Mouse (Mus musculus): ENCODE data around the gene Thap4. TPM values are rescaled to one million over a fixed set of nuclear protein-coding genes. Genes with fewer than 3 reads are reported as not detected.

Thap4 gene
- total and polyA plus RNA-seq, 2 experiments from 2014 or later: 53.9 to 57.2 TPM

DNA sequence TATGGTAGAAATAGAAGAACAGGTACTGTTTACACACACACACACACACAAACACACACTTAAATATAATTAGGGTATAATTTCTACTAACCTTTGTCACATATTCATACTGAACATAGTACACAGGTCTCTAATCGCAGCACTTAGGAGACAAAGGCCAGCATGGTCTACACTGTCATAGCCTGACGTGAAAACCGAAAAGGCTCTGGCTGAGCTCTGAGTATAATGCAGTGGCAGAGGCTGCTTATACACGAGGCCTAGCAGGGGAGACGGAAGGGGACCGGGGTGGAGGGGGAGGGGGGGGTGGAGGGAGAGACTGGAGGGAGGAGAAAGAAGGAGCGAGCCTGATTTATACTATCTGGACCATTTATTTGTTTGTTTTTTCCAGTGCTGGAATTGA, 33.1 kb downstream of the Thap4 start:
- H3K9me3 ChIP-seq (replicated peaks; ENCODE audit: control insufficient read depth, low read length): no peaks in the 10 kb centered on the region
- H3K36me3 ChIP-seq (replicated peaks; ENCODE audit: control insufficient read depth, insufficient read depth, low read length): peaks cover 14% of the 10 kb centered on the region
- TF ChIP-seq CTCF (IDR thresholded peaks at IDR 0.05; ENCODE audit: low read depth) (no peak), EP300 (IDR thresholded peaks at IDR 0.05; ENCODE audit: low read depth) (no peak)
- 50% methylated on average over 7 of the region's 7 CpGs for WGBS
- H3K4me1 ChIP-seq (ENCODE audit: control insufficient read depth, insufficient read depth): peaks cover 10% of the 10 kb centered on the region; the same call in 1 of the 2 replicates
- H3K27me3 ChIP-seq (ENCODE audit: control insufficient read depth, insufficient read depth, low read length): no peaks in the 10 kb centered on the region
- no peak overlapping the region for H3K27ac ChIP-seq (ENCODE audit: low read depth)
- ATAC-seq (ENCODE audit: insufficient read depth, low read depth): peak; percentile 48; the same call in 1 of the 2 replicates
- H3K4me3 ChIP-seq (ENCODE audit: low read depth, low read length): no peak overlapping the region
- H3K9ac ChIP-seq (replicated peaks; ENCODE audit: low read depth, low read length): no peak overlapping the region
- H3K4me2 ChIP-seq (ENCODE audit: low read depth, low read length): no peak overlapping the region
- DNase-seq (ENCODE audit: low spot score): no peak

DNA sequence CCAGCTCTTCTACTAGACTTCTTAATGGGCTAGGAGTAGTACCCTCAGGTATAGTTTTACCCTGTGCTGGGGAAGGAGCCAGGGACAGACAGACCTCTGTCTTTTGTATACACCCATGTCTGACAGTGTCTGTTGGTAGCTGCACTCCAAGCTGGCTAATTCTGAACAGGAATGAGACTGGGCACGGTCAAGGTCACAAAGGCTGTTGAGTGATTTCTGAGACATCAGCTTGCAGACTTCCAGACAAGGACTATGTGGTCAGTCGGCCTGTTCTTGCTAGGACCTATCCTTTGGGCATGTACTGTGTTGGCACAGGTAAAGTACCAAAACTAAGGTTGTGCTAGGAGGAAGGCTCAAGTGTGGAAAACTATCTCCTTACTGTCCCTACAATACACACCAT, 38.5 kb downstream of the Thap4 start:
- H3K36me3 ChIP-seq (replicated peaks; ENCODE audit: control insufficient read depth, insufficient read depth, low read length): peaks cover 19% of the 10 kb centered on the region
- ATAC-seq (ENCODE audit: insufficient read depth, low read depth) (no peak), DNase-seq (ENCODE audit: low spot score) (no peak)
- peak overlapping the region; percentile 11; the same call in 1 of the 2 replicates for H3K27ac ChIP-seq (ENCODE audit: low read depth)
- no peak overlapping the region for H3K9ac ChIP-seq (replicated peaks; ENCODE audit: low read depth, low read length)
- 34% methylated on average over 2 of the region's 2 CpGs for WGBS
- 0 out of 2 replicates have a peak, but pooled peaks cover 4% of the 10 kb centered on the region for H3K4me1 ChIP-seq (ENCODE audit: control insufficient read depth, insufficient read depth)
- TF ChIP-seq CTCF (IDR thresholded peaks at IDR 0.05; ENCODE audit: low read depth) (no peak), EP300 (IDR thresholded peaks at IDR 0.05; ENCODE audit: low read depth) (no peak)
- no peaks in the 10 kb centered on the region for H3K27me3 ChIP-seq (ENCODE audit: control insufficient read depth, insufficient read depth, low read length)
- no peak overlapping the region for H3K4me2 ChIP-seq (ENCODE audit: low read depth, low read length)
- no peak overlapping the region for H3K4me3 ChIP-seq (ENCODE audit: low read depth, low read length)
- H3K9me3 ChIP-seq (replicated peaks; ENCODE audit: control insufficient read depth, low read length): no peaks in the 10 kb centered on the region

DNA sequence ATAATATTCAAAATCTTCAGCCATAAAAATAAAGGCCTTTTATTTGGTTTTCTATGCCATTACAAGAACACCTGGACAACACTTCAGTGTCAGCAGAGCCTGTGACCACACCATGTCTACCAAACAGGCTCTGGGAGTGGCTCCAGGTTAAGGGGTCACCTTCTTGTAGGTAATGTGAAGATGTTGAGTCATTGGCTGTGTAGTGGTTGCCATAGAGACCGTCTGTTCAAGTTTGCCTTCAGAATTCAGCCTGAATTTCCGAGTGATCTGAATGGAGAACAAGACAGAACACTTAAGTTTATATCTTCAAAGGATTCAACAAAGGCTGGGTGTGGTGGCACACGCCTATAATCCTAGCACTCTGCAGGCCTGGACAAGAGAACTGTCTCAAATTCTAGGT, 49.3 kb downstream of the Thap4 start:
- TF ChIP-seq EP300 (IDR thresholded peaks at IDR 0.05; ENCODE audit: low read depth): no peak
- TF ChIP-seq CTCF (IDR thresholded peaks at IDR 0.05; ENCODE audit: low read depth): no peak
- no peak for ATAC-seq (ENCODE audit: insufficient read depth, low read depth)

DNA sequence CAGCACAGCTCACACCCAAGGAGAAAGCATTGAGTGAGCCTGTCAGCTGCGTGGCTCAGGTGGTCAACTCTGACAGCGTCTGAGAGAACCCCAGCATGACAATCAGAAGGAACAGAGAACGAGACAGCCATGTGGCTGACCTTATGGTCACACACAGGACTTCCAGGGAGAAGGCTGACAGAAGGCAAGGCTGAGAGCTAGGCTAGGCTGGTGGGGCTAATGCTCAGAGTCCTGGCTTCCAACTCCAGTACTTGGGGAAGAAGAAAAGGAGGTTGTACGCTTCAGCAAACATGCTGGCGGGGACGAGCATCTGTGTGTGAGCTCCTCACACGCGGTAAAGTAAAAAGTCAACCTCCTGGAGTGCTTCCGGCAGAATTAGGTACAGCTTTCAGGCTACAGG, 50.3 kb downstream of the Thap4 start:
- H3K9me3 ChIP-seq (replicated peaks; ENCODE audit: control insufficient read depth, low read length): no peaks in the 10 kb centered on the region
- H3K4me2 ChIP-seq (ENCODE audit: low read depth, low read length): no peak overlapping the region
- no peak overlapping the region for H3K27ac ChIP-seq (ENCODE audit: low read depth)
- no peak for ATAC-seq (ENCODE audit: insufficient read depth, low read depth)
- H3K4me1 ChIP-seq (ENCODE audit: control insufficient read depth, insufficient read depth): no peaks in the 10 kb centered on the region
- no peak overlapping the region for H3K9ac ChIP-seq (replicated peaks; ENCODE audit: low read depth, low read length)
- H3K36me3 ChIP-seq (replicated peaks; ENCODE audit: control insufficient read depth, insufficient read depth, low read length): peaks cover 30% of the 10 kb centered on the region
- H3K27me3 ChIP-seq (ENCODE audit: control insufficient read depth, insufficient read depth, low read length): no peaks in the 10 kb centered on the region
- H3K4me3 ChIP-seq (ENCODE audit: low read depth, low read length): no peak overlapping the region
- TF ChIP-seq EP300 (IDR thresholded peaks at IDR 0.05; ENCODE audit: low read depth): no peak
- TF ChIP-seq CTCF (IDR thresholded peaks at IDR 0.05; ENCODE audit: low read depth): no peak
- 90% methylated on average over 9 of the region's 9 CpGs for WGBS
- no peak for DNase-seq (ENCODE audit: low spot score)

More for the DNA sequence above, 49.3 kb downstream of the Thap4 start:
- no peak overlapping the region for H3K4me3 ChIP-seq (ENCODE audit: low read depth, low read length)
- peaks cover 30% of the 10 kb centered on the region for H3K36me3 ChIP-seq (replicated peaks; ENCODE audit: control insufficient read depth, insufficient read depth, low read length)
- no peaks in the 10 kb centered on the region for H3K4me1 ChIP-seq (ENCODE audit: control insufficient read depth, insufficient read depth)
- no peak overlapping the region for H3K9ac ChIP-seq (replicated peaks; ENCODE audit: low read depth, low read length)
- no peak for DNase-seq (ENCODE audit: low spot score)
- H3K27me3 ChIP-seq (ENCODE audit: control insufficient read depth, insufficient read depth, low read length): no peaks in the 10 kb centered on the region
- H3K27ac ChIP-seq (ENCODE audit: low read depth): no peak overlapping the region
- no peak overlapping the region for H3K4me2 ChIP-seq (ENCODE audit: low read depth, low read length)
- H3K9me3 ChIP-seq (replicated peaks; ENCODE audit: control insufficient read depth, low read length): no peaks in the 10 kb centered on the region
- WGBS: 75% methylated on average over 3 of the region's 3 CpGs

DNA sequence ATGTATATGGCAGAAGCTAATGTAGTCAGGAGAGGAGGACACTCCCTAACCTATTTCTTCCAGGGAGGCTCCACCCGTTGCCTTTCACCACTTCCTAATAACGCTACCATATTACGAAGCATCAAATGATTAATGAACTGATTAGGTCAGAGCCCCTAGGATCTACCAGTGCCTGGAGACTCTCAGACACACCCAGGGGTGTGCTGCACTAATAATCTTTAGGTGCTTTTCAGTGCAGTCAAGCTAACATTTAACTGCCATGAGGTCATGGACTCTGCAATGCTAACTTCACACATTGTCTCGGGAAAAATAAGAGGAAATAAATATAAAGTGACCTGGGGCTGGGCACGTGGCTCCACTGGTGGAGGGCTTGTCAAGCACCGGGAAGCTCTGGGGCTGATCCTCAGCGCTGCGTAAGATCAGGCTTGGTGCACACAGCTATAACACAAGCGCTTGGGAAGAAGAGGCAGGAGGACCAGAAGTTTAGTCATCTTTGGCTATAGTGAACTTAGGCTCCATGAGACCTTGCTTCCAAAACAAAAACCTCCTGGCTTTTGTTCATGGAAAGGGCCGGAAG, 51.1 kb downstream of the Thap4 start:
- H3K4me3 ChIP-seq (ENCODE audit: low read depth, low read length): no peak overlapping the region
- no peaks in the 10 kb centered on the region for H3K27me3 ChIP-seq (ENCODE audit: control insufficient read depth, insufficient read depth, low read length)
- no peaks in the 10 kb centered on the region for H3K4me1 ChIP-seq (ENCODE audit: control insufficient read depth, insufficient read depth)
- DNase-seq (ENCODE audit: low spot score): no peak
- no peak for TF ChIP-seq EP300 (IDR thresholded peaks at IDR 0.05; ENCODE audit: low read depth)
- WGBS: 88% methylated on average over 10 of the region's 10 CpGs
- no peak overlapping the region for H3K9ac ChIP-seq (replicated peaks; ENCODE audit: low read depth, low read length)
- H3K4me2 ChIP-seq (ENCODE audit: low read depth, low read length): no peak overlapping the region
- no peaks in the 10 kb centered on the region for H3K9me3 ChIP-seq (replicated peaks; ENCODE audit: control insufficient read depth, low read length)
- H3K27ac ChIP-seq (ENCODE audit: low read depth): no peak overlapping the region
- ATAC-seq (ENCODE audit: insufficient read depth, low read depth): no peak
- H3K36me3 ChIP-seq (replicated peaks; ENCODE audit: control insufficient read depth, insufficient read depth, low read length): peaks cover 30% of the 10 kb centered on the region

DNA sequence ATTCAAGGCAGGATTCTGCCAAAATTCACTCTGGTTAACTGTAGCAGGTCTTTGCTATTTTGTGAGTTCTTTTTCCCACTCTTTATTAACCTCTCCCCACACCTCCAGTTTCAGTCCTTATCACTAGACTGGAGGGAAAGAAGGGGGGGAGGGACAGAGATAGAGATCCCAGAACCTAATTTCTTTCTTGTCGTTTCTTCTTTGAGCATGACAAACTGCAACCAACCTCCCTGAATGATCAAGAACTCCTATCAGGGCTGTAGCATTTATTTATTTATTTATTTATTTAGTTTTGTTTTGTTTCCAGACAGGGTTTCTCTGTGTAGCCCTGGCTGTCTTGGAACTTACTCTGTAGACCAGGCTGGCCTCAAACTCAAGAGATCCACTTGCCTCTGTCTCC, 52.6 kb downstream of the Thap4 start:
- Histone ChIP-seq H3K4me1 (ENCODE audit: control insufficient read depth, insufficient read depth) (peaks cover 5% of the 10 kb centered on the region), H3K9me3 (replicated peaks; ENCODE audit: control insufficient read depth, low read length) (no peaks in the 10 kb centered on the region), H3K4me3 (ENCODE audit: low read depth, low read length) (no peak overlapping the region), H3K4me2 (ENCODE audit: low read depth, low read length) (no peak overlapping the region), H3K36me3 (replicated peaks; ENCODE audit: control insufficient read depth, insufficient read depth, low read length) (peaks cover 24% of the 10 kb centered on the region), H3K9ac (replicated peaks; ENCODE audit: low read depth, low read length) (no peak overlapping the region), H3K27ac (ENCODE audit: low read depth) (no peak overlapping the region), H3K27me3 (ENCODE audit: control insufficient read depth, insufficient read depth, low read length) (no peaks in the 10 kb centered on the region)
- WGBS: 47% methylated on average over 1 of the region's 1 CpGs
- DNase-seq (ENCODE audit: low spot score) (no peak), ATAC-seq (ENCODE audit: insufficient read depth, low read depth) (no peak)
- TF ChIP-seq EP300 (IDR thresholded peaks at IDR 0.05; ENCODE audit: low read depth) (no peak), CTCF (IDR thresholded peaks at IDR 0.05; ENCODE audit: low read depth) (no peak)
